Mouse (Mus musculus): ENCODE results near the gene Sptbn1. TPM values are rescaled to one million over a fixed set of nuclear protein-coding genes. Genes with fewer than 3 reads are reported as not detected.

Gene Sptbn1
- polyA plus RNA-seq, 1 experiment: 342 TPM

Other genes with a start within 250 kb of the Sptbn1 start
- 37.4 and 39.6 TPM in 2 replicates for gene Eml6, start 242.1 kb downstream of the Sptbn1 start, polyA plus RNA-seq (2012; rRNA removed)
- 0.20 and 0.27 TPM in 2 replicates for gene 4930505A04Rik, start 203.7 kb upstream of the Sptbn1 start, polyA plus RNA-seq (2012; rRNA removed)